Mouse (Mus musculus): ENCODE measurements around the gene Gm49378. TPM values are rescaled to one million over a fixed set of nuclear protein-coding genes. Genes with fewer than 3 reads are reported as not detected.

The Gm49378 gene
- polyA plus RNA-seq, 1 experiment from 2014 or later: 2.1 TPM

- Histone ChIP-seq H3K27me3 (ENCODE audit: insufficient read depth, low read length) (no peaks in the 10 kb centered on the region), H3K27ac (ENCODE audit: low read depth) (peak overlapping the region; percentile 96; the same call in 1 of the 2 replicates), H3K4me1 (ENCODE audit: insufficient read depth) (peaks cover 6% of the 10 kb centered on the region; the same call in 1 of the 2 replicates), H3K9me3 (ENCODE audit: low read depth, low read length) (no peaks in the 10 kb centered on the region), H3K4me3 (ENCODE audit: low read depth, low read length) (peak overlapping the region; percentile 99), H3K9ac (peak overlapping the region; percentile 96), H3K4me2 (peak overlapping the region; percentile 90), H3K36me3 (ENCODE audit: insufficient read depth) (peaks cover 35% of the 10 kb centered on the region)
- ATAC-seq (ENCODE audit: insufficient read depth): no peak
- WGBS: 21% methylated on average over 17 of the region's 17 CpGs
- DNase-seq: peak; percentile 56
- no peak for TF ChIP-seq CTCF (IDR thresholded peaks at IDR 0.05; ENCODE audit: low read depth)
Observed at GRCm38 (mm10) chr14:55644261-55644888, 6.7 kb upstream of the Gm49378 start.

GRCm38 (mm10) chr14:55643060-55643907 is 5.6 kb upstream of the Gm49378 start, which contains the start of gene Tm9sf1:
TSS of gene Tm9sf1 (minus strand) at chr14:55643806.
- WGBS: under 1% methylated on average over 89 of the region's 89 CpGs
- Histone ChIP-seq H3K36me3 (ENCODE audit: insufficient read depth) (peaks cover 46% of the 10 kb centered on the region), H3K9me3 (ENCODE audit: low read depth, low read length) (no peaks in the 10 kb centered on the region), H3K27ac (ENCODE audit: low read depth) (peak within 1 kb of the TSS; percentile 96), H3K9ac (peak within 1 kb of the TSS; percentile 96), H3K4me3 (ENCODE audit: low read depth, low read length) (peak within 1 kb of the TSS; percentile 99), H3K4me2 (peak within 1 kb of the TSS; percentile 90), H3K27me3 (ENCODE audit: insufficient read depth, low read length) (no peaks in the 10 kb centered on the region), H3K4me1 (ENCODE audit: insufficient read depth) (peaks cover 6% of the 10 kb centered on the region; the same call in 1 of the 2 replicates)
- DNase-seq (peak; percentile 86), ATAC-seq (ENCODE audit: insufficient read depth) (peak; percentile 89)
- no peak for TF ChIP-seq CTCF (IDR thresholded peaks at IDR 0.05; ENCODE audit: low read depth)

- Histone ChIP-seq H3K36me3 (ENCODE audit: insufficient read depth) (peaks cover 52% of the 10 kb centered on the region), H3K9ac (peak overlapping the region; percentile 96), H3K27me3 (ENCODE audit: insufficient read depth, low read length) (no peaks in the 10 kb centered on the region), H3K27ac (ENCODE audit: low read depth) (peak overlapping the region; percentile 96), H3K4me2 (peak overlapping the region; percentile 90), H3K9me3 (ENCODE audit: low read depth, low read length) (no peaks in the 10 kb centered on the region), H3K4me1 (ENCODE audit: insufficient read depth) (peaks cover 6% of the 10 kb centered on the region; the same call in 1 of the 2 replicates), H3K4me3 (ENCODE audit: low read depth, low read length) (peak overlapping the region; percentile 99)
- no peak for TF ChIP-seq CTCF (IDR thresholded peaks at IDR 0.05; ENCODE audit: low read depth)
- ATAC-seq (ENCODE audit: insufficient read depth) (peak; percentile 37; the same call in 1 of the 2 replicates), DNase-seq (no peak)
- 16% methylated on average over 8 of the region's 8 CpGs for WGBS
Observed at GRCm38 (mm10) chr14:55642679-55643059, 5.0 kb upstream of the Gm49378 start.

GRCm38 (mm10) chr14:55641291-55641690 is 3.6 kb upstream of the Gm49378 start:
- 93% methylated on average over 13 of the region's 13 CpGs for WGBS
- H3K27me3 ChIP-seq (ENCODE audit: insufficient read depth, low read length): no peaks in the 10 kb centered on the region
- no peak for DNase-seq
- TF ChIP-seq CTCF (IDR thresholded peaks at IDR 0.05; ENCODE audit: low read depth): no peak
- no peaks in the 10 kb centered on the region for H3K9me3 ChIP-seq (ENCODE audit: low read depth, low read length)
- H3K36me3 ChIP-seq (ENCODE audit: insufficient read depth): peaks cover 60% of the 10 kb centered on the region
- peaks cover 6% of the 10 kb centered on the region; the same call in 1 of the 2 replicates for H3K4me1 ChIP-seq (ENCODE audit: insufficient read depth)
- H3K4me3 ChIP-seq (ENCODE audit: low read depth, low read length): no peak overlapping the region
- no peak overlapping the region for H3K9ac ChIP-seq
- no peak for ATAC-seq (ENCODE audit: insufficient read depth)
- no peak overlapping the region; the same call in 1 of the 2 replicates for H3K4me2 ChIP-seq
- no peak overlapping the region for H3K27ac ChIP-seq (ENCODE audit: low read depth)

- H3K36me3 ChIP-seq (ENCODE audit: insufficient read depth): peaks cover 57% of the 10 kb centered on the region
- no peak for ATAC-seq (ENCODE audit: insufficient read depth)
- H3K27me3 ChIP-seq (ENCODE audit: insufficient read depth, low read length): no peaks in the 10 kb centered on the region
- no peak overlapping the region for H3K27ac ChIP-seq (ENCODE audit: low read depth)
- H3K4me3 ChIP-seq (ENCODE audit: low read depth, low read length): no peak overlapping the region
- H3K4me2 ChIP-seq: no peak overlapping the region
- WGBS: 95% methylated on average over 14 of the region's 14 CpGs
- H3K9ac ChIP-seq: no peak overlapping the region
- no peak for DNase-seq
- TF ChIP-seq CTCF (IDR thresholded peaks at IDR 0.05; ENCODE audit: low read depth): no peak
- H3K4me1 ChIP-seq (ENCODE audit: insufficient read depth): peaks cover 6% of the 10 kb centered on the region; the same call in 1 of the 2 replicates
- no peaks in the 10 kb centered on the region for H3K9me3 ChIP-seq (ENCODE audit: low read depth, low read length)
Observed at GRCm38 (mm10) chr14:55640816-55641215, 3.1 kb upstream of the Gm49378 start.

- TF ChIP-seq CTCF (IDR thresholded peaks at IDR 0.05; ENCODE audit: low read depth): no peak
- peak within 1 kb of the TSS; percentile 66 for H3K27ac ChIP-seq (ENCODE audit: low read depth)
- H3K36me3 ChIP-seq (ENCODE audit: insufficient read depth): peaks cover 81% of the 10 kb centered on the region
- ATAC-seq (ENCODE audit: insufficient read depth): peak; percentile 91
- no peaks in the 10 kb centered on the region for H3K9me3 ChIP-seq (ENCODE audit: low read depth, low read length)
- H3K27me3 ChIP-seq (ENCODE audit: insufficient read depth, low read length): no peaks in the 10 kb centered on the region
- DNase-seq: peak; percentile 94
- no peaks in the 10 kb centered on the region for H3K4me1 ChIP-seq (ENCODE audit: insufficient read depth)
- under 1% methylated on average over 33 of the region's 33 CpGs for WGBS
- peak within 1 kb of the TSS; percentile 69 for H3K4me3 ChIP-seq (ENCODE audit: low read depth, low read length)
- H3K4me2 ChIP-seq: peak within 1 kb of the TSS; percentile 96
- H3K9ac ChIP-seq: peak within 1 kb of the TSS; percentile 69
Observed at GRCm38 (mm10) chr14:55635523-55636007, 2.1 kb downstream of the Gm49378 start, which contains the start of gene Ipo4. TSS of gene Ipo4 (minus strand) at chr14:55635957.
